Mouse (Mus musculus): ENCODE data around the gene Dnah2. TPM values are rescaled to one million over a fixed set of nuclear protein-coding genes. Genes with fewer than 3 reads are reported as not detected.
A peak's percentile ranks its signal among the peaks of the same experiment; 100 is the strongest.

Dnah2 gene
- 1 to 10 TPM; 3.1 to 6.3 (median 5.0) TPM for total RNA-seq (2022)

DNA sequence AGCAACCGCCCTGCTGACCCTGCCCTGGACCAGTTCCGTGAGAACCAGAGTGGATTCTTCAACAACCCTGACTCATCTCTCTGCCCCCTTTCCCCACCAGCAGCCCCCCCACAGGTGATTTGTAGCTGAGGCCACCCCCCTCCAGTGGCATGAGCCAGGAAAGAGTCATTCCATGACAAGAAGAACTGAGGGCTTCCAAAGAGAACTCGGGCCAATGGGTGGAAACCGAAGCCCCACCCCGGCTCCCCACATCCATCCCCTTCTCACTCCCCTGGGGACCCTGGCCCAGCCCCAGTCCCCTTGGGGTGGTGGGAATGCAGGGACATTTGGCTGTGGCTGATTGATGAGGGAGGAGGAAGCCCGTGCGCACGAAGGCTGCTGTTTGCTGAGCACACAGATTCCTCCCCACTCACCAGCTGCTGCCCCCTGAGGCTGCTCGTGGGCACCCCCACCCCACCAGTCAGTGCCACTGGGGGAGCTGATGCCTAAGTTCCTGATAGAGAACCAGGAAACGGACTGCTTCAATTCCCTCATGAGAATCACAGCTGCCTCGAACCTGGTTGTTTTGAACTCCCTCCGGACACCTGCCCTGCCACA lies at the start of gene Dnah2:
Gene Dnah2, minus strand, starts transcription at position 51 of the 597 bp plus-strand sequence.
- DNase-seq (ENCODE audit: low spot score in 2 of 2) = no peak

DNA sequence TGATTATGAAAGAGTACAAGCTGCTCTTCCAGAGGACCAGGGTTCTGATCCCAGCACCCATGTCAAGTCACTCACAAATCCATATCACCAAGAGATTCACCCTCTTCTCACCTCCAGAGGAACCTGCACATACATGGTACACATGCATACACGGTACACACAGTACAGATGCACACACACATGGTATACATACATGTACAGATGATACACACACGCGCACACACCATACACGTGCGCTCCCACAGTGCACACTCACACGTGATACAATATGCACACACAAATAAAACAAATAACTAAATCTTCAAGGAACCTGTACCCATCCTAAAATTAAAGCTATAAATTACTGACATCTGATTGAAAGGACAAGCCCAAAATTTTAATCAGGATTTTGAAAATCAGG lies 45.9 kb upstream of the Dnah2 start:
- no peak for DNase-seq (ENCODE audit: low spot score in 2 of 2)

DNA sequence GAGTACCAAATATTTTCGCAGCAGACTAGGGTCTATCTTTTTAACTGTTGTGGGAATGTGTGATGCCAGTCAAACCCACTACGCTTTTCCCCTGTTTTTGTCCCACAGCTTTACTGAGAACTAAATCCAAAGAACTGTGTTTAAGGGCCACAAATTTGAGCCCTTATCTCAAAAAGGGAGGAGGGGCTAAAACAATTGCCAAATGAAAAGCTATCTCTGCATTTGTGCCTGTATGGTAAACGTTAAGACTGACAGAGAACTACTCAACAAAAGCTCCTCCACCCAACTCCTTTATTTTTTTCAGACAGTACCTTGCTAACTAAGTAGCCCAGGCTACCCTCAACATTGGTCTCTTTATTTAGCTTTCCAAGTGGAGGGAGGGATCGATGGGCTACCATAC lies 43.9 kb upstream of the Dnah2 start:
- DNase-seq (ENCODE audit: low spot score in 2 of 2) = no peak

DNA sequence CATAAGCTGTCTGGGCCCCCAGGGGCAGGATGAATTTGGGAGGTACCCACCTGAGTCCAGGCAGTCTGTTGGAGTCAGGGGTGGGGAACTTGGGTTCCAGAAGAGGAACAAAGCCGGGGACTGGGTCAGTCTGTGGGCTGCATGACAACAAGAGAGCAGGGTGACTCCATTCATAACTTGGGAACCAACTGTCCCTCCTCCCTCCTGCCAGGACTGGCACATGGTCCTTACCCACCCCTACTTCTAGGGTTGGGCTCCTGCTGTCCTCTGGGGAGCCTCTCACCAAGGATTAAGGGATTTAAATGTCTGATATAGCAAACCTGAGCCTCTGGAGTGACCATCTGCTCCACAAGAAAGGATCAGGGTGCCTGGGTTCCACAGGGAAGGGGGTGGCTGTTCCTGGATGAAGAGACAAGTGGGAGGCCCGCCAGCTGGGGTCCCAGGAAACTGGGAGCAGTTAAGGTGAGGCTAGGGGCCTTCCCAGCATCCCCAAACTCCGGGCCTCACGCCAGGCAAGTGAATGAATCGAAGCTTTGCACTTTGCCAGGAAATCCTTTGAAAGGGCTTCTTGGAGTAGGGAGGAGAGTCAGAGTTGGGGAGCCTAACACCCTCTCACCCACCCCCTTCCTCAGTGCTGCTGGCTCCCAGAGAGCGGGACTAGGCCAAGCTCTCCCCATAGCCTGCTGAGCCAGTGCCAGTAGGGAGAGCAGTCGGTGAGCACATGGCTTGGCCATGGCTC lies 43.2 kb upstream of the Dnah2 start:
- DNase-seq (ENCODE audit: low spot score in 2 of 2) = peak; percentile 76 to 86

DNA sequence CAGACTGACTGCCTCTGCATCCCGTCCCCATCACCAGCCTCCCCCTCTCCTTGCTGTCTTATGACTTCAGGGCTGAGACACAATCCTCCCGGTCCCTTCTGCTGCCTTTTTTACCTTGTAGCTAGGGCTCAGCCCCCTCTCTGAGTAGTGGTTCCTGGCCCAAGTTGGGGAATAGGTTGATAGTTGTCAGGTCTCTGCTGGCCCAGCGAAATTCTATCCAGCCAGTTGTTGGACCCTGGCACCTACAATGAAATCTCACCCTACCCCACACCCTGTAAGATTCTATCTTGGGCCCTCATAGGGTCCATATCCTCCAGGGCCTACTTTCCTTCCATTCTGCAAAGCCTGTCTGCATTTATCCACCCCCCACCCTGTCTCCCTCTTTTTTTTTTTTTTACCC lies 42.5 kb upstream of the Dnah2 start:
- no peak for DNase-seq (ENCODE audit: low spot score in 2 of 2)

DNA sequence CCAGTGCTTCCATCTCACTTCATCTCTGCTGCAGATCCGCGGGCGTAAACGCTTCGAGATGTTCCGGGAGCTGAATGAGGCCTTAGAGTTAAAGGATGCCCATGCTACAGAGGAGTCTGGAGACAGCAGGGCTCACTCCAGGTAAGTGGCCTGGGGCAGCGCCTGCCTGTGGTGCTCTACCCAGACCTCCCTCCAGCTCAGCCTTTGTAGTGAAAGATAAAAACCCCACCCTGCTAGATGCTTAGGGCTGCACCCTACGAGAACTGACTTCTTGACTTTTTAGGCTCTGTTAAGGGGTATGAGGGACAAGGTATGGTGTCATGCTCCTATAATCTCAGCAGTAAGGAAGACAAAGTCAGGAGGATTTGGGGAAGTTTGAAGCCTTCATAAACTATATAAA lies 41.7 kb upstream of the Dnah2 start:
- DNase-seq (ENCODE audit: low spot score in 2 of 2) = no peak

DNA sequence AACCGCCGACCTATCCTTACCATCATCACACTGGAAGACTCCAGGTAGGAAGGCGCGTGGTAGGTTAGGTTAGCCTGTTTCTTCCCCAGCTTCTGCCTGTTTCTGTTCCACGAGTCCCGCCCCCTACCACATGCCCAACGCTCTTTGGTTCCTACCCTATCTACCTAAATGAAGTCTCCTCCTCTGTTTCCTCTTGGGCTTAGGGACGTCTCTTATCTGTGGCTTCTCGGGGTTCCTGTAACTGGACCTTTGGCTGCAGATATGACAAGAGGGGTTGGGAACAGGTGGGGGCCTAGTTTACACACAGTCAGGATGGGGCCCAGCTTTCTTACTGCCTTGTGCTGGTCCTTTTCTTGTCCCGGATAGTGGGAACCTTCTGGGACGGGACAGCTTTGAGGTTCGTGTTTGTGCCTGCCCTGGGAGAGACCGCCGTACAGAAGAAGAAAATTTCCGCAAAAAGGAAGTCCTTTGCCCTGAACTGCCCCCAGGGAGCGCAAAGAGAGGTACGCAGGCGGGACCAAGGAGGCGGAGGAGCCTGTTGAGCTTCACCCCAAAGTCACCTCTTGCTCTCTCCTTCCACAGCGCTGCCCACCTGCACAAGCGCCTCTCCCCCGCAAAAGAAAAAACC lies 40.4 kb upstream of the Dnah2 start:
- no peak for DNase-seq (ENCODE audit: low spot score in 2 of 2)

DNA sequence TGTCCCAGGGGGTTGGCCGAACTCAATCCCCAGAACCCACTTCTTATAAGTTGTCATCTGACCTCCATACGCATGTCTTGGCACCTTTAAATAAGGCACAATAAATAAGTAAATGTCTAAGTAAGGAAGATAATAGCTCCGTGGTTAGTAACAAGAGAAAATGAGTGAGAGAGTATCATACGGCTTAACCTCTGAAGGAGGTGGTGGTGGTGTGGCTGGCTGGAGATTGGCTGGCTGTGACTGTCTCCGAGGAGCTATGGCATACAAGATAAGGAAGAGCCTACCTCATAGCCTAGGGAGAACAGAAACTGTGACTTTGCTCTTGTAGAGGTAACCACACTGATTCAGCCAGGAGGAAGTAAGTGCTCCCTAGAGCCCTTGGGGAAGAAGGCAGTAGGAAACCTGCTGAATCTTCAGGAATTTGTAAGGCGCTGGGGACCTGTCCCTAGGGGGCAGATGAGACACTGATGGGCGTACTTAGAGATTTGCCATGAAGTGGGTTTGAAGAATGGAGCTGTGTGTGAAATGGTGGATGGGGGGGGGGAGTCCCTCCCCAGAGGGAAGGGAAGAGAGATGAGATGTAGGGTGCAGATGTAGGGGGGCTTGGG lies 36.9 kb upstream of the Dnah2 start:
- DNase-seq (ENCODE audit: low spot score in 2 of 2) = no peak

DNA sequence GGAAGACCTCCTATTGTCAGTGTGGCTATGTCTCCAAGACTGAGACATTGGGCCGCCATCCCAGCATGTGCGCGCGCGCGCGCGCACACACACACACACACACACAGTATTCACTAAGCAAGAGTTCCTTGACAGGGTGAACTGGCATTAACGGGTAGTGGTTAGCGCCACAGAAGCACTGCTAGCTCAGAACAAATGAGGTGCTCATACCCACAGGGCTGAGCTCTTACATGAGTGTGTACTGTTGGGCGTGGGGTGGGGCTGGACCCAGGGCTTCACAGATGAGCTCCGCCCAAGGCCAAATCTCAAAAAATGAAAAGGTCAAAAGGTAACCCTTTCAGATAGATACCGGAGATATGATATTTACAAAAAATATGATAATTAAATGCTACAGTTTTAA lies 36.0 kb upstream of the Dnah2 start:
- DNase-seq (ENCODE audit: low spot score in 2 of 2) = no peak

DNA sequence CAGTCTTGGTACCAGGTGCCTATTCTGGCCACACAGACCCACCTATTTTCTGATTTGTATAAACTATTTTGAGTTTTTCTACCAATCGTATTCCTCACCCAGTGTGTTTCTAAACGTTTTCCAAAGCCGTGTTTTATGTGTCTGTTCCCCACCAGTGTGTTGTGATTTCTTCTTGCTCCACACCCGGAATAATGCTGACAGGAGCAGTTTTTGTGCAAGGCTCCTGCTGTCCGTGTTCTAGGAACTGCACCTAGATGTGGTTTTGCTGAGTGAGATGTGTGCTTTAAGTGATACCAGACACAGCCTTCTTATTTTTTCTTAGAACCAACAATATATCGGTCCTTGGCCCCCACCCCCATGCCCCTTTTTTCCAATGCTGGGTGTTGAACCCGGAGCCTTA lies 35.1 kb upstream of the Dnah2 start:
- no peak for DNase-seq (ENCODE audit: low spot score in 2 of 2)

DNA sequence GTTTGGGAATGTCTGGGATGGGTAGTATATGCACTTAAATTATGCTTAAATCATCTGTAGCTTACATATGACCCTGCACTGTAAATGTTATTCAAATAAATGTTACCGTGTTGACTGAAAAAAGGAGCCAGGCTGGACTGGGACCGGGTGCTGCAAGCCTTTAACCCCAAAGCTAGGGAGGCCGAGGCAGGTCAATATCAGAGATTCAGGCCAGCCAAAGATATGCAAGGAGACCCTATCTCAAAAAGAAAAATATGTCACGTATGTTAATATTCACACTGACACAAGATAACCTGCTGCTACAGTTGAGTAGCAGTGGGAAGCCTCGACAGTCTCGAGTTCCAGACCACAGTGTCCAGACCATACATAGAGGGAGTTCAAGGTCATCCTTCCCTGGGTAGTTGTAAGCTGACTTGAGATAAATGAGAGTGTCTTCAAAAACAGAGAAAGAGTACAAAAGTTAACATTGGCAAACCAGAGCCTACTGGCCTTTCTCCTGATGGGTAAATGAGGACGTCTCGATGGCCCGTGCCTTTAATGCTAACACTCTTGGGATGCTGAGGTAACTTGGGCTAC lies 33.4 kb upstream of the Dnah2 start:
- no peak for DNase-seq (ENCODE audit: low spot score in 2 of 2)

DNA sequence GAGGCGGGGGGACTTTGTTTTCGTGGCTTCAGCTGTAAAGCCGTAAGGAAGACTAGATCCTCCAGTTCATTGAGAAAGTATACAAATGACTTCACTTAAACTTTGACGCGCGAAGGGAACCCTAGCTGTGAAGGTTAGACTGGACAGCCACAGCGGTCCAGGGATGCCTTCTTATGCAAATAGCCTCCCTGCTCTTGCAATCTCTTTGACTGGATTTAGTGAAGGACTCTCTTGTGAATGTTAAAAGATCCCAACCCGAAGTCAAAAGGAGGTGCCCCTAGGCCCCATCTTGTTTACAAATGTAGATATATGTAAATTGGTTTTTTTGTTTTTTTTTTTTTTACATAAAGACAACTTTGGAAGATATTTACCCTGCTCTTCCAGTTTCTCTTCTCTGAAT lies 32.9 kb upstream of the Dnah2 start:
- DNase-seq (ENCODE audit: low spot score in 2 of 2) = no peak

DNA sequence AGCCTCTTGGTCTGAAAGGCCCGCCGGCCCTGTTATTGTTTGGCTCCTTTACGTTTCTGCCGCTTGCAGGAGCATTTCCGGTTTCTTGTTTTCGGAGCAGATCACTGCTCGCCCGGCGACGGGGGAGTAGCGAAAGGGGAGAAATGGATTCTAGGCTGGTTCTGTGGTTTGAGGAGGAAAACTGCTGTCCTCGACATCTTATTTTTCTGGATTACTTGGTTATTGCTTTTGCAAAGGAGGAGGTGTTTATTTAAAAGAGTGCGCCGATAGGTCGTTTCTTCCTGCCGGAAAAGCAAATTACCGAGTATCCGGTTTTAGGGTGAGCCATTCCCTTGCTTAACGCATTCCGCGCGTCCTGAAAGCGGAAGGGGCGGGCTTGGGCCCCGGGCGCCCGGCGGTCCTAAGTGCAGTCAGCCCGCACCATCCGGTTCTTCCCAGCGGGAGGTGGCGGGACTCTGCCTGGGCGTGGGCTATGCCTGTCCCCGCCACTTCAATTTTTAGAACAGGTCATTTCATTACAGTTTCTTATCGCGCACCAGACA lies 32.3 kb upstream of the Dnah2 start:
- peak; percentile 86 to 89 for DNase-seq (ENCODE audit: low spot score in 2 of 2)

DNA sequence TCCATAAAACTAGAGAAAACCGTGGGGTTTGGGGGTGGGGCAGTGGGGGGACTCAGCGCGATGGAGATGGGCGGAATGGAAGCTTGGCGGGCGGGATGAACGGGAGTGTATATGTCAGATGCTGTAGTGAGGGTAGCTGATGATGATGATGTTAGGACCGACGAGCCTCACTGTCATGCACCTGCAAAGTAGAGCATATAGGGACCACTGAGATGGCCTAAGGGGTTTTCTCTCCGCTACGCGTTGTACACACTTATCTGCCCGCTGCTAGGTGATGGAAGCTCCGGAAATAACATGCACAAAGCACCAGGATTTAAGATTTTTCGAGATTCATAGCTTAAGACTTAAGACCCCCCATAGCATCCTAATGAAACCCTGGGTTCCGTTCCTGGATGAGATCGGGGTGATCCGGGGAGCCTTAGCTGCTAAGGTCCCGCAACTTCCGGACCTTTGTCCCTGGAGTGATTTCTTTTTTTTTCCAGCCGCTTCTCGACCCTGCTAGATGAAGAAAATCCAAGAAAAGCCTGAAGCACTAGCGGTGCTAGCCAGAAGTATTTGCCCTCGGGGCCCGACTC lies 31.7 kb upstream of the Dnah2 start:
- DNase-seq (ENCODE audit: low spot score in 2 of 2) = no peak

DNA sequence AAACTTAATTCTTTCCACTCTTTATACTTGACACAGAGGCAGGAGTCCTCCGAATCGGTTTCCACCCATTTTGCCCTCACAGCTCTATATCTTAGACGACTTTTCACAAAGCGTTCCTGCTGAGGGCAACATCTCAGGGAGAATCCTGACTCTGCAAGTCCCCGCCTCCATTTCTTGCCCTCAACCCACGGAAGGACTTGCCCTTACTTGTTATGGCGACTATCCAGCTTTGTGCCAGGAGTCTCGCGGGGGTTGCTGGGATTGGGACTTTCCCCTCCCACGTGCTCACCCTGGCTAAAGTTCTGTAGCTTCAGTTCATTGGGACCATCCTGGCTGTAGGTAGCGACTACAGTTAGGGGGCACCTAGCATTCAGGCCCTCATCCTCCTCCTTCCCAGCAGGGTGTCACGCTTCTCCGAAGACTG lies 31.2 kb upstream of the Dnah2 start, which contains the start of the genes Wrap53 and Trp53:
Gene Wrap53, minus strand, starts transcription at position 165 of the 424 bp plus-strand sequence.
Gene Trp53, plus strand, starts transcription at position 269 of the 424 bp plus-strand sequence.
- peak; percentile 88 to 92 for DNase-seq (ENCODE audit: low spot score in 2 of 2)

DNA sequence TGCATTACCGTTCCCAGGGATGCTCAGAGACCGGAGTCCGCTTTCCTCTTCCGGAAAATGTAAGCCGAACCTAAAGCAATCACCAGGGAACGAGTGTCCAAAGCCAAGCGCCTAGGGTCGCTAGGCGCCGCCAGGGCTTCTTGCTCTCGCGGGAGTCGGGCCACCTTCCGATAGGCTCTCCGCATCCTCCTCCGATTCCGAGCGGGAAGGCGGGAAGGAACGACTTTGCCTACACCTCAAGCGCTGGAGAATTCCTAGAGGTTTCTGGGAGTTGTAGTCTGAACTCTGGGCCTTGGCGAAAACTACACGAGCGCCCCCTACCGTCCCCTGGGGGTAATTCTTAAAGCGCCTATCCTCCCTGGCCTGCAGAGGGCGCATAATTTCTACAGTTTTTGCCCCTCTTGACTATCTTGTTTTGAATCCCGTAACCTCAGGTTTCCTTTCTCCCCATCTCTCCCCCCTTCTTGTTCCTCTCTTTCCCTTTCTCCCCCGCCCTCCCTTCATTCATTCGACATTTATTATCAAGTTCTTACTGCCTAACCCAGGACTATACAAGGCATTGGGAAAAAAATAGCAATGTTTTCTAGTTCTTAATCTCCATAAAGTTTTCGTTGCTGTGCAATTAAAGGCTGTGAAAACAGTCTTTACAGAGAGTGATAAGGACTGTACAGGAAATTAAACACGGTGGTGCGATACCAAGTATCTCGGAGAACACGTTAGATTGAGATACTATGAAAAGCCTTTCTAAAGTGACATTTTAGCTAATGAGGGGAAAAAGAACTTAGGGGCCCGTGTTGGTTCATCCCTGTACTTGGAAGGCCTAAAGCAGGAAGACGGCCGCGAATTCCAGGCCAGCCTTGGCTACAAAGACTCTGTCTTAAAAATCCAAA lies 30.5 kb upstream of the Dnah2 start:
- peak; percentile 98 to 100 for DNase-seq (ENCODE audit: low spot score in 2 of 2)

DNA sequence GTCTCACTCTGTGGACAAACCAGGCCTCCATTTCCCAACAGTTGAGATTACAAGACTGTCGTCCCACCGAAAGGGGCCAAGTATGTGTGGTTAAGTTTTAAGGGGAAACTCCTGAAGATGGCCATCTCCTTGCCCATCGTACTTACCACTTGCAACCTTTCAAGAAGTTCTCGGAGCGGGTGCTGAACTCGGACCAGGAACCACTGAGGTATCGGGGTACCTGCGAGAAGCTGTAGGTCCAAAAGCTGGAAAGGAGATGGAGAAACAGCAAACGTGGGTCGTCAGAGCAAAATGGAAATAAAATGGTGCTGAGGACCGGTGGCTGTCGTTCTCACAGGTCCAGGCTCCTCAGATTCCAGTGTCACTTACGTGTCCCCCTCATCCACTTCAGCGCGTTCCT lies 29.4 kb upstream of the Dnah2 start:
- DNase-seq (ENCODE audit: low spot score in 2 of 2) = no peak

DNA sequence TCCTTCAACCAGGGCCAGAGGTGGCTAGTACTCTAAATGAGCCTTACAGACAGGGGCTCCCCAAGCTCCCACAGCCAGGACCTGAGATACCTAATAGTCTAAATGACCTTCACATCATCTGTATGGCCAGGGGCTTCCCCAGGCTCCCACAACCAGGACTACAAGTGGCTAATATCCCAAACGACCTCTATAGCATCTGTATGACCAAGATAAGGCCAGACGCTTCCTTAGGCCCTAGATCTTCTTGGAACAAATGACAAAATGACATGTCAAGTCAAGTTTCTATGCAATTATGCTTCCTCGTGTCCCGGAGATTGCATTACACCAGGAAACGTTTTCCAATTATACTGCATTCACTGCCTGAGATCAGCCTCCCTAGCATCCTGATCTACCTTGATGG lies 27.4 kb upstream of the Dnah2 start:
- no peak for DNase-seq (ENCODE audit: low spot score in 2 of 2)

DNA sequence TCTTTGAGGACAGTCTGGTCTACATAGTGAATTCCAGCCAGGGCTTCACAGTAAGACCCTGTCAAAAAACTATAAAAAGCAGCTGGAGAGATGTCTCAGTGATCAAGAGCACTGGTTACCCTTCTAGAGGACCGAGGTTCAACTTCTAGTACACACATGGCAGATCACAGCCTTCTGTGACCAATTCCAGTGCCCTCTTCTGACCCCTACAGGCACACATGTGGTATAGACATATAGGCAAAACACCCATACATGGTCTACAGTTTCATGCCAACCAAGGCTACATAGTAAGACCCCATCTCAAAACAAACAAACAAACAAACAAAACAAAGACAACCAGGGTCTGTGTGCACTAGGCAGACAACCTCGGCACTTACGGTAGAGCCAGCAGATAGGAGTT lies 26.3 kb upstream of the Dnah2 start:
- no peak for DNase-seq (ENCODE audit: low spot score in 2 of 2)

DNA sequence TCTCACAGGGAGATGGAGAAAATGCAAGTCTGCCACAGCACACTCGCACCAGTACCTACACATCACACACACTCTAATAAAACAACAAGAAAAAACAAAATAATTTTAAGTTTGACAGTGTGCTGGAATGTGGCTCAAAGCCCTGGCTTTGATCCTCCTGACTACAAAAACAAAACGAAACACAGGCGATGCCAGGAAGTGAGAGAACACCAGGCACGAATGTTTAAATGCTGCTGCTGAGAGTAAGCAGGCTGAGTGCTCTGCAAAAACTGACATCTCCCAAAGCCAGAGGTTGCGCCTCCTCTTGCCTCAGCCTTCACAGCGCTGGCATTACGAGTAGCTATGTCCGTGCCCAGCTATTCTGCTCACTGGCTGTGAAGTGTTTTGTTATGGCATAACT lies 16.2 kb upstream of the Dnah2 start:
- no peak for DNase-seq (ENCODE audit: low spot score in 2 of 2)

Data from layer of hippocampus, adult 8-10 months (tissue).